Mouse (Mus musculus): ENCODE data around the gene Gm29666.

GRCm38 (mm10) chr15:84932351-84932750 lies 12.5 kb upstream of the Gm29666 start:
- TF ChIP-seq GATA1 (IDR thresholded peaks at IDR 0.05; ENCODE audit: borderline replicate concordance, low read length) (no peak), FLI1 (IDR thresholded peaks at IDR 0.05; ENCODE audit: low read length) (no peak)
